Mouse (Mus musculus) heart, postnatal 25 days (tissue): ENCODE results near the gene Hoxb3. TPM values are rescaled to one million over a fixed set of nuclear protein-coding genes. Genes with fewer than 3 reads are reported as not detected.

Experiments
- DNase-seq: peaks from one replicate; pipeline ENCODE4 v3.0.0; 2022; ENCODE audit warnings: low spot score
- intact Hi-C: fragments of 180-260 bp; cut with DNase I; formaldehyde crosslinking; loops from one replicate; pipeline ENCODE4 v1.15.1; 2025
- total RNA-seq, 2 experiments: library from RNA; stranded (reverse); gene quantifications; 2 replicates each; pipeline ENCODE4 v1.2.3; 2021

Gene Hoxb3
- total RNA-seq = under 1 TPM; 0.36 to 0.45 TPM

GRCm38 (mm10) chr11:96323154-96323553, at the start of gene Hoxb3:
TSS of gene Hoxb3 (plus strand) at chr11:96323326.
- no peak for DNase-seq
- intact Hi-C loops = no loop called here

GRCm38 (mm10) chr11:96274428-96274827, 48.7 kb upstream of the Hoxb3 start:
- intact Hi-C loops = loop anchor here (10.0 kb wide), 2 partner anchors 270 to 460 kb away; partner anchors contain the start of gene Igf2bp1
- DNase-seq = no peak

GRCm38 (mm10) chr11:96275896-96276295, 47.2 kb upstream of the Hoxb3 start:
- no peak for DNase-seq
- intact Hi-C loops = loop anchor here (5.0 to 10.0 kb wide), 4 partner anchors 271 to 459 kb away; partner anchors contain the start of gene Igf2bp1

GRCm38 (mm10) chr11:96277151-96278044, 45.7 kb upstream of the Hoxb3 start:
- intact Hi-C loops = loop anchor here (2.0 to 10.0 kb wide), 8 partner anchors 17 to 585 kb away; partner anchors contain the start of gene Igf2bp1
- DNase-seq = no peak

- no peak for DNase-seq
- intact Hi-C loops = loop anchor here (2.0 to 10.0 kb wide), 8 partner anchors 16 to 584 kb away; partner anchors contain the start of gene Igf2bp1
Observed at GRCm38 (mm10) chr11:96278324-96278723, 44.8 kb upstream of the Hoxb3 start.

GRCm38 (mm10) chr11:96278773-96279172, 44.4 kb upstream of the Hoxb3 start:
- intact Hi-C loops = loop anchor here (2.0 to 10.0 kb wide), 8 partner anchors 16 to 584 kb away; partner anchors contain the start of gene Igf2bp1

GRCm38 (mm10) chr11:96279421-96280233, 43.5 kb upstream of the Hoxb3 start:
- intact Hi-C loops = loop anchor here (2.0 to 10.0 kb wide), 8 partner anchors 15 to 583 kb away; partner anchors contain the start of gene Igf2bp1
- DNase-seq = no peak

More at GRCm38 (mm10) chr11:96278773-96279172, 44.4 kb upstream of the Hoxb3 start:
- DNase-seq = peak; percentile 39

GRCm38 (mm10) chr11:96280399-96281378, 42.4 kb upstream of the Hoxb3 start:
- intact Hi-C loops = no loop called here
- DNase-seq = no peak

GRCm38 (mm10) chr11:96281396-96281795, 41.7 kb upstream of the Hoxb3 start:
- DNase-seq = no peak
- intact Hi-C loops = no loop called here

- intact Hi-C loops = no loop called here
- DNase-seq = no peak
Observed at GRCm38 (mm10) chr11:96281855-96282570, 41.1 kb upstream of the Hoxb3 start, which contains the start of gene Hoxb8. TSS of gene Hoxb8 (plus strand) at chr11:96281905.

- intact Hi-C loops = no loop called here
- DNase-seq = no peak
Observed at GRCm38 (mm10) chr11:96282795-96283430, 40.2 kb upstream of the Hoxb3 start.

- intact Hi-C loops = no loop called here
- DNase-seq = no peak
Observed at GRCm38 (mm10) chr11:96284041-96284749, 38.9 kb upstream of the Hoxb3 start.

- intact Hi-C loops = no loop called here
- DNase-seq = no peak
Observed at GRCm38 (mm10) chr11:96284774-96285734, 38.1 kb upstream of the Hoxb3 start.

GRCm38 (mm10) chr11:96285771-96286738, 37.1 kb upstream of the Hoxb3 start, which contains the start of gene Hoxb7:
TSS of gene Hoxb7 (plus strand) at chr11:96286623.
- intact Hi-C loops = no loop called here

More at GRCm38 (mm10) chr11:96285771-96286738, 37.1 kb upstream of the Hoxb3 start, which contains the start of gene Hoxb7:
- DNase-seq = no peak
